Mouse (Mus musculus) splenic B cell, adult 2 months (primary cell): Measurements from ENCODE around the gene Hes2.

Experiments
- DNase-seq: peaks from one replicate; pipeline ENCODE4 v3.0.0-alpha.2; 2011; ENCODE audit warnings: low read depth, low spot score
- H3K27me3 ChIP-seq: 2 replicates; pipeline ENCODE4 v1.6.1; 2012; ENCODE audit warnings: mild to moderate bottlenecking, low read length, moderate library complexity, mixed read lengths; ENCODE audit not compliant: control insufficient read depth, poor library complexity, insufficient read depth, severe bottlenecking
- H3K36me3 ChIP-seq: 2 replicates; pipeline ENCODE4 v1.6.1; 2012; ENCODE audit warnings: mild to moderate bottlenecking, low read length, moderate library complexity, mixed read lengths; ENCODE audit not compliant: control insufficient read depth, poor library complexity, insufficient read depth, severe bottlenecking

Hes2 gene

GRCm38 (mm10) chr4:152126026-152126920 is 32.4 kb upstream of the Hes2 start:
- Histone ChIP-seq H3K27me3 (no peaks in the 10 kb centered on the region), H3K36me3 (no peaks in the 10 kb centered on the region)
- no peak for DNase-seq

- no peak for DNase-seq
- no peaks in the 10 kb centered on the region for H3K36me3 ChIP-seq
Measured at GRCm38 (mm10) chr4:152127884-152128283, 30.8 kb upstream of the Hes2 start.

GRCm38 (mm10) chr4:152128784-152129183 is 29.9 kb upstream of the Hes2 start:
- DNase-seq: no peak
- Histone ChIP-seq H3K27me3 (no peaks in the 10 kb centered on the region), H3K36me3 (no peaks in the 10 kb centered on the region)

More at GRCm38 (mm10) chr4:152127884-152128283, 30.8 kb upstream of the Hes2 start:
- no peaks in the 10 kb centered on the region for H3K27me3 ChIP-seq

DNA sequence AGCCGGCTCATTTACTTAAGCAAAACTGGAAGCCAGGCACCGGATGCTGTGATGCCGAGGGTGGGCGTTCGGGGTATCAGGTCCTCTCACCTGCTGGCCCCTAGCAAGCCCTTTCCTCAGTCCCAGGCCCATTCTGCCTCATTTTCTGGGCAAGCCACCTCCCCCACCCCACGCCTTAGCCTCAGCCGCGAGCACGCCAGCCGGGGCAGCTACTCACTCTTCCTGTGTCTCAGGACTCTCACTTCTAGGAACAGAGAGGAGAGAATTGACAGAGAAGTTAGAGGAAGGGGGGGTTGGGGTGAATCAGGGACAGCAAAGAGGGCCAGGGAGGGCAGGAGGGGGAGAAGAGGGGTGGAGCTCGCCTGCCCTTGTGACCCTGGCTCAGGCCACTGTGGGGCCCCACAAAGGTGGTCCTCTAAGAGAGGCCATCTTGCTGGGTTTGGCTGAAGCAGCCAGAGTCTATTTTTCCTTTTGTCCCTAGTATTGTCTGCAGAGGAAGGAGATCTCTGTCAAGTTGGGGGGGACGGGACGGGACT is 29.2 kb upstream of the Hes2 start:
- Histone ChIP-seq H3K36me3 (no peaks in the 10 kb centered on the region), H3K27me3 (no peaks in the 10 kb centered on the region)
- no peak for DNase-seq

- DNase-seq: peak; percentile 68
- Histone ChIP-seq H3K27me3 (no peaks in the 10 kb centered on the region), H3K36me3 (no peaks in the 10 kb centered on the region)
Measured at GRCm38 (mm10) chr4:152130771-152131653, 27.7 kb upstream of the Hes2 start.

DNA sequence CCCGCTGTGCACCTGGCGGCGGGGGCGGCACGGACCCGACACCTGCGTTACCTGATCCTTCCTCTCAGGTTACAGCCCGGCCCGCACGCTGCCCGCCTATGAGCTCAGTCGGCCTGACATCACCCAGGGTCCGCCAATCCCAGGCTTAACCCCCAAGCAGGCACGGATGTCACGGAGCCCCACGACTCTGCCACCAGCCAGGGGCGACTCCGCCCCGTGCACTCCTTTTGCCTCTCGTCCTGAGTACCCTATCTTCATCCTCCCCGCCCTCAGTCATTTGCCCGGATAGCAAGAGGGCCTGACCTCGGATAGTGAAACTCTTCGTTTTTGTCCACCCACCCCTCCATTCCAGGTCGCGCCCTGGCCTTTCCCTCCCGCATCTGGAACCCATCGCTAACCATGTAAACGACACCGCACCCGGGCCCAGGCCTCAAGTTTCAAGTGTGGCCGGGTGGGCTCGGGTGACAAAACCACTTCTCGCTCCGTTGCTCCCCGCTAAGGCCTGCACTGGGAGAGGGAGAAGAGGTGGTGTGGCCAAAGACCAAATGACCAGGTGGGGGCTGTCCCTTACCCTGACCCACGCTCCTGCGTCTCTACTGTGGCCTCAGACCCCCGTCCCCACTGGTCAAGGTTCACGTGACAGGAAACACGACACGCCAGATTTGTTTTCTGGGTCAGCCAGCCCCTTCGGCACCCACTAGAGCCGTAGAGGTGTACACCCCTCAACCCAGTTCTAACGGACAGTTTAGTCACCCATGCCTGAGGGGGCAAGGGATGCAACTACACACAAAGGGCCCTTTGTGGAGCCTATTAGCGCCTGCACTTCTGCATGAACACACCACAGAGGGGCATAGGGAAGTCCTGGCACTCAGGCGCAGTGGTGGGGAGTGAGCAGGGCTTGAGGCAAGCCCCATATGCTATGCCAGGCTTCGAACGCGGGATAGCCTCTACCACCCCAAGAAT is 26.6 kb upstream of the Hes2 start:
- Histone ChIP-seq H3K27me3 (no peaks in the 10 kb centered on the region; the same call in 1 of the 2 replicates), H3K36me3 (no peaks in the 10 kb centered on the region)
- DNase-seq: no peak

- H3K27me3 ChIP-seq: no peaks in the 10 kb centered on the region; the same call in 1 of the 2 replicates
- H3K36me3 ChIP-seq: no peaks in the 10 kb centered on the region
- DNase-seq: no peak
Measured at GRCm38 (mm10) chr4:152132772-152133169, 25.9 kb upstream of the Hes2 start.

- Histone ChIP-seq H3K27me3 (no peaks in the 10 kb centered on the region; the same call in 1 of the 2 replicates), H3K36me3 (no peaks in the 10 kb centered on the region)
- no peak for DNase-seq
Measured at GRCm38 (mm10) chr4:152133213-152133612, 25.5 kb upstream of the Hes2 start.

DNA sequence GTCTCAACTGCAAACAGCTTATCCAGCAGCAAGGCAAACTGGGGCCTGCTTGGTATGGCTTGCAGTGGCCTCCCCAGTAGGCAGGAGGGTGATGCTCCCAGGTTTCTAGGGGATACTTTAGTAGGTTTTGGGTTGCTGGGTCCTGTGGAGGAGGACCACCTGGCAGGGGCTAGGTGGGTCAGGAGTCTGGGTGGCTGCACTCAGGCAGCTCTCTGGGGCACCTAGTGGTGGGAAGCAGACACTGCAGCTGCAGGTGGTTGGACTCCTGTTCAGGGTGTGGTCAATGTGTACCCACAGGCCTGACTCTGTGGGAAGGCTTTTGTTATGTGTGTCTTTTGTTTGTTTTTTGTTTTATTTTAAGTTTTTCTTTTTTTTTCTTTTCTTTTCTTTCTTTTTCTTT is 24.2 kb upstream of the Hes2 start:
- peak; percentile 72 for DNase-seq
- Histone ChIP-seq H3K36me3 (no peaks in the 10 kb centered on the region), H3K27me3 (no peaks in the 10 kb centered on the region; the same call in 1 of the 2 replicates)

GRCm38 (mm10) chr4:152135363-152135762 is 23.3 kb upstream of the Hes2 start:
- no peak for DNase-seq
- Histone ChIP-seq H3K36me3 (no peaks in the 10 kb centered on the region), H3K27me3 (no peaks in the 10 kb centered on the region; the same call in none of the 2 replicates)

- H3K27me3 ChIP-seq: no peaks in the 10 kb centered on the region; the same call in none of the 2 replicates
Measured at GRCm38 (mm10) chr4:152136112-152136875, 22.4 kb upstream of the Hes2 start.

GRCm38 (mm10) chr4:152136876-152137250 is 21.8 kb upstream of the Hes2 start:
- no peak for DNase-seq
- no peaks in the 10 kb centered on the region for H3K36me3 ChIP-seq
- no peaks in the 10 kb centered on the region; the same call in none of the 2 replicates for H3K27me3 ChIP-seq

More at GRCm38 (mm10) chr4:152136112-152136875, 22.4 kb upstream of the Hes2 start:
- no peaks in the 10 kb centered on the region for H3K36me3 ChIP-seq
- DNase-seq: peak; percentile 69
